Mouse (Mus musculus) neural tube, embryonic 15.5 days (tissue): ENCODE measurements around the gene Sapcd2. TPM values are rescaled to one million over a fixed set of nuclear protein-coding genes. Genes with fewer than 3 reads are reported as not detected.

Source experiments
- ATAC-seq: fragments of 200-750 bp; cut with Nextera tagmentation; 2 replicates; pipeline ENCODE4 v1.8.0; 2017; ENCODE audit warnings: mild to moderate bottlenecking, moderate TSS enrichment, moderate library complexity; ENCODE audit not compliant: low FRiP score
- H3K27ac ChIP-seq: fragments of 300-500 bp; sonication (generic); replicated peaks from 2 replicates; pipeline ENCODE4 v1.5.1; 2015; ENCODE audit warnings: mild to moderate bottlenecking, inconsistent platforms
- H3K27me3 ChIP-seq: fragments of 300-500 bp; sonication (generic); replicated peaks from 2 replicates; pipeline ENCODE4 v1.6.1; 2015; ENCODE audit warnings: inconsistent platforms
- H3K36me3 ChIP-seq: fragments of 300-500 bp; sonication (generic); 2 replicates; pipeline ENCODE4 v1.6.1; 2015; ENCODE audit warnings: inconsistent platforms
- H3K4me1 ChIP-seq: fragments of 300-500 bp; sonication (generic); 2 replicates; pipeline ENCODE4 v1.6.1; 2015; ENCODE audit warnings: inconsistent platforms
- H3K4me2 ChIP-seq: fragments of 300-500 bp; sonication (generic); 2 replicates; pipeline ENCODE4 v1.6.1; 2015; ENCODE audit warnings: inconsistent platforms, mild to moderate bottlenecking, moderate library complexity
- H3K4me3 ChIP-seq: fragments of 300-500 bp; sonication (generic); replicated peaks from 2 replicates; pipeline ENCODE4 v1.5.1; 2015; ENCODE audit warnings: mild to moderate bottlenecking, inconsistent platforms
- H3K9ac ChIP-seq: fragments of 300-500 bp; sonication (generic); replicated peaks from 2 replicates; pipeline ENCODE4 v1.6.1; 2015; ENCODE audit warnings: mild to moderate bottlenecking, inconsistent platforms
- H3K9me3 ChIP-seq: fragments of 300-500 bp; sonication (generic); replicated peaks from 2 replicates; pipeline ENCODE4 v1.6.1; 2016; ENCODE audit warnings: inconsistent platforms
- WGBS: fragments of 180-500 bp; shearing (Covaris S2); methylation state at CpG from one replicate; pipeline ENCODE4 v1.1.7; 2015; ENCODE audit warnings: mixed read lengths; 5-methylcytosine and 5-hydroxymethylcytosine counted together
- polyA plus RNA-seq: library from polyadenylated mRNA; unstranded; fragments of >200 nt; fragmentation: Nextera tagmentation; extraction: Ambion mirVana; gene quantifications from 2 replicates; pipeline ENCODE4 v1.2.1, GENCODE M21; 2015

The Sapcd2 gene
- polyA plus RNA-seq, 1 experiment from 2014 or later = 10.6 TPM

DNA sequence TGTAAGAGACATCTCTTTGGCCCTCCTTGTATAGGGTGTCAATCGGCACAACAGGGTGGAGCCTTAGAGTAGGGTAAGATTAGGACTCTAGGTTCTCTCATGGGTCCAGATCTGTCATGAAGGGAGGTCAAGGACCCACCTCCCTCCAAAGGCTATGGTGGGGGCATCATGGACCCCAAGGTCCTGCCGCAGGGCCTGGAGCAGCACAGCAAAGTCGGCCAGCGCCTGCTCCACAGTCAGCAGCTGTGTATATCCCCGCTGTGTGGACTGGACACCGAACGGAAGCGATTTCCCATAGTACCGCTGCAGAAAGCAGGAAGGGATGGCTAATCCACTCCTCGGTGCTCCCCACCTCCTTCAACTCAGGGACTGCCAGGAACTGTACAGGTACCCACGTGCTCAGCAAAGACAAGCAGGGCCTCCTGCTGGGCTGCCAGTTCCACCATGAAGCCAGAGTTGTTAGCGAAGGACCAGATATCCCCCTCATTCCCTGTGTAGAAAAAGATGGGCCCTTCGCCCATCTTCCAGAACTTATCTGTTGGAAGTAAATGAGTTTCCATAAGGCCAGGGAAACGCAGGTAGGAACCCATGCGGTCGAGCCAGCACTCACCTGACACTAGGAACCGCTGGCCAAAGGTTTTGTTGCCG lies 16.6 kb upstream of the Sapcd2 start:
- peak overlapping the region; percentile 59 for H3K9ac ChIP-seq
- peaks cover 29% of the 10 kb centered on the region for H3K4me1 ChIP-seq
- H3K4me2 ChIP-seq = peak overlapping the region; percentile 94
- no peaks in the 10 kb centered on the region for H3K27me3 ChIP-seq
- ATAC-seq = peak; percentile 16; the same call in 1 of the 2 replicates
- WGBS = 37% methylated on average over 18 of the region's 18 CpGs
- H3K4me3 ChIP-seq = peak overlapping the region; percentile 57
- H3K36me3 ChIP-seq = peaks cover 31% of the 10 kb centered on the region
- H3K27ac ChIP-seq = no peak overlapping the region
- H3K9me3 ChIP-seq = no peaks in the 10 kb centered on the region

DNA sequence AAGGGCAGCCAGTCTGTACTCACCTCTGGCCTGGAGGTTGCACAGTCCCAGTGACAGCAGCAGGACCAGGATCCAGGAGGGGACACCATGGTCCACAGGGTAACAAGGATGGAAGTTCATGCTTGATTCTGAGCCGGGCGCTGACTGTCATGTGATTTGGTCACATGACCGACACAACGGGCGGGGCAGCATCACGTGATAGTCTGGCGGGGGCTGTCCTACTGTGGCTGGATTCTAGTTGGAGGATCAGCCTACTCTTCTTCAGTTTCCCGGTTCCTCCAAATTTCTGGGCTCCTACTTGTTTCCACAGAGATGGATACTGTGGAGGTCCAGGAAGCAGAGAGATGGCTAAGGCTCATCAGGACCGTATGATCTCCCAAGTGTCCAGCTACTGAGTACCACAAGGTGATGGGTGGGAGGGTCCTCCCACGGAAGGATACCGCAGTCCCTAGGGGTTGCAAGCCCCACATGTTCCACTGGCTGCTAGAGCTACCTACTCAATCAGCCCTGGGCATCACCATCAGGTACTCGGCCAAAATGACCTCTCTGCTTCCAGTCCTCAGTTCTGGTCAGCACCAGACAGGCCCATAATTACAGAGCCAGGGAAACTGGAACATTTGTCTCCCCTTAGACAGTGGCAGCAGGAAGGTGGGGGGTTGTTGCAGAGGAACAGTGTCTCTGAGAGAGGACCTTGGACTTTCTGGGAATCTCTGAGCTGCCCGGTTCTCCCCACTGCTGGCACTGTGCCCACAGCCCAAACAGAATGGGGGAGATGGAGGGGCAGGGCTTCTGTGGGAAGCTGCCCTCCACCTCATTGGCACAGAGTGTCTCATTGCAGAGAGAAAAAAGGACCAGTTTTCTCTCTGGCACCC lies 15.7 kb upstream of the Sapcd2 start, which contains the start of gene Dpp7:
Dpp7 (minus strand) TSS at position 152 of the 872 bp plus-strand sequence.
- peak within 1 kb of the TSS; percentile 45; the same call in 1 of the 2 replicates for H3K27ac ChIP-seq
- H3K36me3 ChIP-seq = peaks cover 23% of the 10 kb centered on the region
- peak within 1 kb of the TSS; percentile 94 for H3K4me2 ChIP-seq

DNA sequence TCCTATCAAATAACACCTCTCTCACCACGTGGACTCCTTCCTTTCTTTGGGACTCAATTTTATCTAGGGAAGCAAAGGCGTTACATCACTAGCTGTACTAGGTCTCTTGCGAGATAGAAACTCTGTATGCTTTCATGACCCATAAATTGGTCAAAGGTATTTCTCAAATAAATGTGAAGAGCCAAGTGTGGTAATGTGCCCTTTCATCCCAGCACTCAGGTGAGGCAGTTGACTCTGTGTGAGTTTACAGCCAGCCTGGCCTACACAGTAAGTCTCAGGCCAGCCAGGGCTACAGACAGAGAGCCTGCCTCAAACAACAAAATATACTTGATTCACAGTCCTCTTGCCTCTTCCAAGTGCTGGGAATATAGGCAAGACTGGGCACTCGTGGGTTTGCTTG lies 12.3 kb upstream of the Sapcd2 start:
- Histone ChIP-seq H3K9ac (no peak overlapping the region), H3K36me3 (no peaks in the 10 kb centered on the region), H3K4me2 (no peak overlapping the region), H3K27me3 (peaks cover 17% of the 10 kb centered on the region), H3K27ac (no peak overlapping the region), H3K4me3 (no peak overlapping the region), H3K9me3 (no peaks in the 10 kb centered on the region), H3K4me1 (peaks cover 28% of the 10 kb centered on the region)
- ATAC-seq = no peak
- 88% methylated on average over 4 of the region's 4 CpGs for WGBS

More for the DNA sequence above, 15.7 kb upstream of the Sapcd2 start, which contains the start of gene Dpp7:
- peak; percentile 88 for ATAC-seq
- peaks cover 29% of the 10 kb centered on the region for H3K4me1 ChIP-seq
- peak within 1 kb of the TSS; percentile 59 for H3K9ac ChIP-seq
- H3K4me3 ChIP-seq = peak within 1 kb of the TSS; percentile 57
- H3K9me3 ChIP-seq = no peaks in the 10 kb centered on the region
- WGBS = 5% methylated on average over 13 of the region's 13 CpGs
- no peaks in the 10 kb centered on the region for H3K27me3 ChIP-seq

DNA sequence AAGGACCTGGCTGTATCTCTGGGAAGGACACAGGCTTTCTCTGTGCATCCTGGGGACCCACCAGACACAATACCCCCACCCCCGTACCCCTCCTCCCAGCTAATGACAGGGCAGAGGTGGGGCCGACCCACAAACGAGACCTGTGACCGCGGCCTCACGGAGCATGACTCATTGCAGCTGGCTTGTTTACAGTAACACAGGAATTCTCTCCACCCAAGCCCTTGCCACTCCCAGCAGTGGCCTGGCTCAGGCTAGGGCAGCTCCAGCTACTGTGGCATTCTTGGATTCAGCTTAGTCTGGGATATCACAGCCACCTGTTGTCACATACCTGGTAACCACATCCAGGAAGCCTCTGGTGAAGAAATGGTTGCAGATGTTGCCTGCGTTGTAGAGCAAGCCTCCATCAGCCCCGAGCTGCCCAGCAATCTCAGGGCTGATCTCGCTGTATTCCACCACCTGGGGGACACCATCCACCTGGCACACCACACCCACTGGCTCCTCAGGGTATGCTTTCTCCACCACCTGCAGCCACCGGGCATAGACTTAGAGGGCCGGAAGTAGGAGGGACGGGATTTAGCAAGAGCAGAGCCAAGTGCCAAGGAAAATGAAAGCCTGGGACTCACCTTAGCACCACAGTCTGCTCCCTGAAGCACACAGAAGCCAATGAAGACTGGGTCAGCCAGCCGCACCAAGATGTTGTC lies 8.5 kb upstream of the Sapcd2 start:
- Histone ChIP-seq H3K4me3 (no peak overlapping the region), H3K27ac (no peak overlapping the region), H3K9me3 (no peaks in the 10 kb centered on the region), H3K4me2 (no peak overlapping the region), H3K9ac (no peak overlapping the region), H3K36me3 (no peaks in the 10 kb centered on the region), H3K4me1 (peaks cover 14% of the 10 kb centered on the region), H3K27me3 (peaks cover 35% of the 10 kb centered on the region)
- WGBS = 56% methylated on average over 13 of the region's 13 CpGs
- ATAC-seq = no peak

DNA sequence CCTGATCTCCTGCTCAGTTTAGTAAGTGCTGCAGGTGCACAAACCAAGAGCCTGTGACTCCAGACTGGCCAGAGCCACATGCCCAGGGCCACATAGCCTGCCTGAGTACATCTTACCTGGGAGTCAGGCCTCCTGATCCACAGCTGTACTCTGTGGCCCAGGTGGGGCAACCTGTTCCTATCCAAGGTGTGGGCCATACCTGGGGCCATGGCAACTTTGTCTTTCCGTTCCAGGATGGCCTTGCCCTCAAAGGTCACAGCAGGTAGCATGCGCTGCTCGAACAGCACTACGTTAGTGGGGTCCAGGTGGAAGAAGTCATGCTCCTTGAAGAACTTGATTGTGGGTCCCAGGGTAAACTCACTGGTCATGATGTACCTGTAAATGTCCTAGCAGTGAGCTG lies 7.8 kb upstream of the Sapcd2 start:
- no peak for ATAC-seq
- Histone ChIP-seq H3K4me3 (0 out of 2 replicates have a peak overlapping the region, but pooled peaks have one; percentile 57), H3K27ac (no peak overlapping the region), H3K27me3 (peaks cover 35% of the 10 kb centered on the region), H3K4me1 (peaks cover 14% of the 10 kb centered on the region), H3K36me3 (no peaks in the 10 kb centered on the region), H3K9ac (0 out of 2 replicates have a peak overlapping the region, but pooled peaks have one; percentile 64), H3K4me2 (peak overlapping the region; percentile 99), H3K9me3 (no peaks in the 10 kb centered on the region)
- WGBS = 88% methylated on average over 4 of the region's 4 CpGs

DNA sequence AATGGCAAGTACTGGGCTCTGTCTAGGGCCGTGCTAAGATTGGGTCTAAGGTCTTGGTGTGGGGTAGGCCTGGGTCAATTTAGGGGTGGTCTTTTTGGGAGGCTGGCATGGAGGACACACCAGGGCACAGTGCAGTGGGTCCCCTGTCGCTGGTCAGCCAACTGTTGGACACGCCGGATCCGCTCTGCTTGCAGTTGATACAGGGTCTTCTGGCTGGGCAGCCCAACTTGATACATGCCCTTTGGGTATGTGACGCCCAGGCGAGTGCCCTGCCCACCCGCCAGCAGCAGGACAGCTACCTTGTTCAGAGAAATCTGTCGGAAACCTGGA lies 7.4 kb upstream of the Sapcd2 start:
- no peaks in the 10 kb centered on the region for H3K36me3 ChIP-seq
- H3K9ac ChIP-seq = peak overlapping the region; percentile 64
- no peak for ATAC-seq
- H3K4me1 ChIP-seq = peaks cover 14% of the 10 kb centered on the region
- H3K27me3 ChIP-seq = peaks cover 35% of the 10 kb centered on the region
- H3K4me2 ChIP-seq = peak overlapping the region; percentile 99
- 34% methylated on average over 9 of the region's 9 CpGs for WGBS
- peak overlapping the region; percentile 57 for H3K4me3 ChIP-seq
- H3K27ac ChIP-seq = no peak overlapping the region
- no peaks in the 10 kb centered on the region for H3K9me3 ChIP-seq

DNA sequence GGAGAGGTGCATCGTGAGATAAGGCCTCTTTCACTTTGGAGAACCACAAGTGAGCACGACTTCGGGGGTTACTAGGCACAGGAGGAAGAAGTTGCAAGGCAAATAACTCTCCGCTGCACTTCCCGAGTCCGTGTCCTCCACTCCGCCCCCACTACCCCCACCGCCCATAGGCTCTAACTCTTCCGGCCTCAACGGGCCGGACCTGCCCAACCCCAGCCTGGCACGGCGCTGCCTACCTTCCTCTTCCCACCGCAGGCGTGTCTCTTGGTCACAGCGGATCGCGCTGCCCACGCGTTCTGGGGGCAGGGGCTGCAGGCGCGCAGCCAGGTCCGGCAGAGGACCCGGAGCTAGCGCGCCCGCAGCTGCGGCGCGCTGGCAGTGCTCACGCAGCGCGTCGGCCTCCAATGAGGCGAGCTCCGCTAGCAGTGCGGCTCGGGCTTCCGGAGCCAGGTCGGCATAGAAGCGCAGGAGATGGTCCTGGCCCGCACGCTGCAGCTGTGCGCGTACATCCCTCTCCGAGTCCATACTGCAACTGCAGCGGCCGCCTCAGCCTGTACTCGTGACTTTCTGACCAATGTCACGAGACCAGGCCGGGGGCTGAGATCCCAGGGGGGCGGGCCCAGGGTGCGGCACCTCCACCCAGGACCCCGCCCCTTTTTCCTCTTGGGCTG lies 6.9 kb upstream of the Sapcd2 start, which contains the start of gene Uap1l1:
Uap1l1 (minus strand) TSS at position 592 of the 671 bp plus-strand sequence.
- ATAC-seq = peak; percentile 79
- H3K36me3 ChIP-seq = no peaks in the 10 kb centered on the region
- peak within 1 kb of the TSS; percentile 57 for H3K4me3 ChIP-seq
- peak within 1 kb of the TSS; percentile 99 for H3K4me2 ChIP-seq
- peaks cover 35% of the 10 kb centered on the region for H3K27me3 ChIP-seq
- peak within 1 kb of the TSS; percentile 46; the same call in 1 of the 2 replicates for H3K27ac ChIP-seq
- H3K9me3 ChIP-seq = no peaks in the 10 kb centered on the region
- peak within 1 kb of the TSS; percentile 64 for H3K9ac ChIP-seq
- WGBS = 0% methylated on average over 53 of the region's 54 CpGs
- peaks cover 14% of the 10 kb centered on the region for H3K4me1 ChIP-seq

DNA sequence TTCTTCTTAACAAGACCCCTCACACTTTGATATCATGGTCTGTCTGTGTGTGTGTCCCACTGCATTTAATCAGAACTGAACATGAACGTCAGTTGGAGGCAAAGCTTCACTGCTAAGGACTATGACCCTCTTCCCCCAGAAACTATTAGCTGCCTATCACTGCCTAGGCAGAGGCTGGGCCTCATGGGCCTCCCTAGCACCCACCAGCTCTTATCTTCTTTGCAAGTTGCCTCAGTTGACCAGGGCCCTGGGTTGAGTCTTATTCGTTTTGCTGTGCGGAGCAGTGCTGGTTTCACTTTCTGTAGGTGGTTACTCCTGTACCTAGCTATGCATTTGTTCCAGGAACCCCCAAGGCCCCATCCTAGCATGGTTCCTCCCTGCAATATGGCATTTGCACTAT lies 2.1 kb upstream of the Sapcd2 start:
- H3K9me3 ChIP-seq = no peaks in the 10 kb centered on the region
- H3K27ac ChIP-seq = no peak overlapping the region
- no peak overlapping the region for H3K4me3 ChIP-seq
- peaks cover 24% of the 10 kb centered on the region for H3K27me3 ChIP-seq
- 90% methylated on average over 3 of the region's 3 CpGs for WGBS
- H3K4me2 ChIP-seq = no peak overlapping the region
- ATAC-seq = no peak
- peaks cover 26% of the 10 kb centered on the region for H3K4me1 ChIP-seq
- no peak overlapping the region for H3K9ac ChIP-seq
- H3K36me3 ChIP-seq = no peaks in the 10 kb centered on the region

DNA sequence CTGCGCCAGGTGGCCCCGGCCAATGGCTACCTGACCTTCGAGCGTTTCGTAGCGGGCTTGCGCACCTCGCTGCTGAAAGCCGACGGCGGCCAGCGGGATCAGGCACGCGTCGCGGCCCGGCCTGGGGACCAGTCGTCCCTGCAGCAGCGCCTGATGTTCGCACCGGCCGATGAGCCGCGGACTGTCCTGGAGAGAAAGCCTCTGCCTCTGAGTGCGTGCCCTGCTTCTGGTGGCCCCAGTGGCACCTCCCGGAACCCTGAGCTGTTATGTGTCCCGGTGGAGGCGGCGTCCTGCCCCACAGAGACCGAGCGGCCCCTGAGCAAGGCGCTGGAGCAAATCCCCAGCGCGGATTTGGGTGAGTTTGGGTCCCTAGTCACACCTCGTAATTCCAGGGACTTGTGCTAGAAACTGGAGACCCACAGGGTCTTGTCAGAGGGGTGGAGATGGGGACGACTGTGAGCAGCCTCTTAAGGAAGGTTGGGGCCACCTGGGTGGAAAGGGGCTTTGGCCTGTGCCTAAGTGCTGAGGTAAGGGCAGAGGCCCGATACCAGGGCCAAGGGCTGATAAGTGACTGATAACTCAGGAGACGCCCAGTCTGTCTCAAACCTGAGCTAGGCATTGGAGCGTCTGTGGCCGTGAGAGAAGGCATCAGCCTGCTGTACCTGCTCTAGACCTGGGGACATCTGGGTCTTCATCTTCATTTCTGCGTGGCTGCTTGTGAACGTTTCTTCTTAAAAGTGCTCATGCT lies 697 bp downstream of the Sapcd2 start:
- Histone ChIP-seq H3K4me2 (peak overlapping the region; percentile 99), H3K9me3 (no peaks in the 10 kb centered on the region), H3K27ac (no peak overlapping the region), H3K4me1 (peaks cover 18% of the 10 kb centered on the region), H3K9ac (peak overlapping the region; percentile 61), H3K36me3 (no peaks in the 10 kb centered on the region), H3K27me3 (peaks cover 11% of the 10 kb centered on the region), H3K4me3 (peak overlapping the region; percentile 70)
- WGBS = under 1% methylated on average over 42 of the region's 42 CpGs
- ATAC-seq = no peak

DNA sequence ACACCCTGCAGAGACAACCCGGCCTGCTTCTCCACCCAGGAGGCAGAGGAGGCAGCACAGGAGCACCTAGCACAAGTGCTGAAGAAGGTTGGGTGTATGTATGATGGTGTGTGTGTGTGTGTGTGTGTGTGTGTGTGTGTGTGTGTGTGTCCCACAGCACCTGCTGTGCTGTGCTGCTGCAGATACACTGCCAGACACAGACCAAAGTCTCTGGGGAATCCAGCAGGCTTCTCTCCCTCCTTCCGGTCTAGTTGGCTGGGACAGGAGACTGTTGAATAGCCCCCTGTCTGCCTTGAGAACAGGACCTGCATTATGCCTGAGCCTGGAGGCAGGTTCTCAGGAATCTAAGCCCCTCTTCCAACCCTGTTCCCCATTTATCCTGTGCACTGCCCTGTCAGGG lies 1.3 kb downstream of the Sapcd2 start:
- no peaks in the 10 kb centered on the region for H3K9me3 ChIP-seq
- 19% methylated on average over 2 of the region's 2 CpGs for WGBS
- H3K36me3 ChIP-seq = no peaks in the 10 kb centered on the region
- H3K4me1 ChIP-seq = peaks cover 18% of the 10 kb centered on the region
- peaks cover 8% of the 10 kb centered on the region for H3K27me3 ChIP-seq
- H3K27ac ChIP-seq = no peak overlapping the region
- no peak for ATAC-seq
- H3K9ac ChIP-seq = peak overlapping the region; percentile 61; the same call in 1 of the 2 replicates
- peak overlapping the region; percentile 70 for H3K4me3 ChIP-seq
- H3K4me2 ChIP-seq = peak overlapping the region; percentile 99
